Mouse (Mus musculus): ENCODE measurements around the gene Slc27a2.

Slc27a2 gene

GRCm38 (mm10) chr2:126555533-126555932 is 3.3 kb downstream of the Slc27a2 start:
- DNase-seq: no peak

GRCm38 (mm10) chr2:126560094-126560493 is 7.9 kb downstream of the Slc27a2 start:
- no peak for DNase-seq

GRCm38 (mm10) chr2:126563411-126564105 is 11.4 kb downstream of the Slc27a2 start:
- no peak for DNase-seq

GRCm38 (mm10) chr2:126572163-126572562 is 20.0 kb downstream of the Slc27a2 start:
- no peak for DNase-seq

GRCm38 (mm10) chr2:126572747-126573146 is 20.5 kb downstream of the Slc27a2 start:
- no peak for DNase-seq

- no peak for DNase-seq
These were observed 23.4 kb downstream of the Slc27a2 start for GRCm38 (mm10) chr2:126575391-126576176.

GRCm38 (mm10) chr2:126577362-126577761 is 25.2 kb downstream of the Slc27a2 start:
- DNase-seq: no peak

GRCm38 (mm10) chr2:126579282-126579681 is 27.1 kb downstream of the Slc27a2 start:
- DNase-seq: no peak

- no peak for DNase-seq
These were observed 31.8 kb downstream of the Slc27a2 start for GRCm38 (mm10) chr2:126583960-126584359.

GRCm38 (mm10) chr2:126584621-126585369 is 32.6 kb downstream of the Slc27a2 start:
- DNase-seq: no peak

GRCm38 (mm10) chr2:126587468-126587867 is 35.3 kb downstream of the Slc27a2 start:
- DNase-seq: no peak

- DNase-seq: no peak
These were observed 39.1 kb downstream of the Slc27a2 start for GRCm38 (mm10) chr2:126591304-126591703.

GRCm38 (mm10) chr2:126593831-126594610 is 41.8 kb downstream of the Slc27a2 start:
- DNase-seq: peak; percentile 94

GRCm38 (mm10) chr2:126596347-126597072 is 44.3 kb downstream of the Slc27a2 start:
- DNase-seq: no peak

GRCm38 (mm10) chr2:126597279-126598241 is 45.4 kb downstream of the Slc27a2 start:
- DNase-seq: peak; percentile 37

GRCm38 (mm10) chr2:126598359-126598758 is 46.2 kb downstream of the Slc27a2 start:
- DNase-seq: no peak

- DNase-seq: peak; percentile 29
These were observed 46.8 kb downstream of the Slc27a2 start for GRCm38 (mm10) chr2:126599005-126599404.

GRCm38 (mm10) chr2:126600533-126600932 is 48.3 kb downstream of the Slc27a2 start:
- DNase-seq: no peak

GRCm38 (mm10) chr2:126601918-126602600 is 49.9 kb downstream of the Slc27a2 start:
- no peak for DNase-seq

GRCm38 (mm10) chr2:126606061-126606687 is 54.0 kb downstream of the Slc27a2 start:
- DNase-seq: peak; percentile 30
